Mouse (Mus musculus) E14TG2a.4 (cell line): ENCODE results near the gene Fam196b.

Experiments
- CTCF ChIP-seq: conservative IDR thresholded peaks from 2 replicates; pipeline ENCODE4 v1.5.1; 2014; ENCODE audit warnings: low read length
- NANOG ChIP-seq: IDR thresholded peaks from 2 replicates; pipeline ENCODE4 v1.6.1; 2014; ENCODE audit warnings: borderline replicate concordance, low read length, mixed read lengths
- POU5F1 ChIP-seq: IDR thresholded peaks from 2 replicates; pipeline ENCODE4 v1.6.1; 2014; ENCODE audit warnings: low read length, borderline replicate concordance

GRCm38 (mm10) chr11:34383501-34383900 lies 68.9 kb downstream of the Fam196b start:
- TF ChIP-seq CTCF: no peak
- TF ChIP-seq POU5F1: no peak
- TF ChIP-seq NANOG: no peak
